Mouse (Mus musculus): ENCODE data around the gene Ago3. TPM values are rescaled to one million over a fixed set of nuclear protein-coding genes. Genes with fewer than 3 reads are reported as not detected.
A peak's percentile ranks its signal among the peaks of the same experiment; 100 is the strongest.

The Ago3 gene
- polyA plus RNA-seq, 1 experiment from 2014 or later = 20.1 TPM

- H3K4me2 ChIP-seq = peak overlapping the region; percentile 85
- H3K4me1 ChIP-seq = peaks cover 36% of the 10 kb centered on the region
- peaks cover 21% of the 10 kb centered on the region for H3K36me3 ChIP-seq
- H3K9me3 ChIP-seq = no peaks in the 10 kb centered on the region
- peak overlapping the region; percentile 83 for H3K4me3 ChIP-seq
- no peak overlapping the region for H3K27ac ChIP-seq
- H3K9ac ChIP-seq = peak overlapping the region; percentile 51; the same call in 1 of the 2 replicates
- 54% methylated on average over 28 of the region's 28 CpGs for WGBS
- H3K27me3 ChIP-seq = peaks cover 13% of the 10 kb centered on the region
- ATAC-seq (ENCODE audit: insufficient number of reproducible peaks, insufficient read depth, low FRiP score, low TSS enrichment, low read depth) = no peak
Measured at GRCm38 (mm10) chr4:126321854-126322511, 107.4 kb downstream of the Ago3 start.

DNA sequence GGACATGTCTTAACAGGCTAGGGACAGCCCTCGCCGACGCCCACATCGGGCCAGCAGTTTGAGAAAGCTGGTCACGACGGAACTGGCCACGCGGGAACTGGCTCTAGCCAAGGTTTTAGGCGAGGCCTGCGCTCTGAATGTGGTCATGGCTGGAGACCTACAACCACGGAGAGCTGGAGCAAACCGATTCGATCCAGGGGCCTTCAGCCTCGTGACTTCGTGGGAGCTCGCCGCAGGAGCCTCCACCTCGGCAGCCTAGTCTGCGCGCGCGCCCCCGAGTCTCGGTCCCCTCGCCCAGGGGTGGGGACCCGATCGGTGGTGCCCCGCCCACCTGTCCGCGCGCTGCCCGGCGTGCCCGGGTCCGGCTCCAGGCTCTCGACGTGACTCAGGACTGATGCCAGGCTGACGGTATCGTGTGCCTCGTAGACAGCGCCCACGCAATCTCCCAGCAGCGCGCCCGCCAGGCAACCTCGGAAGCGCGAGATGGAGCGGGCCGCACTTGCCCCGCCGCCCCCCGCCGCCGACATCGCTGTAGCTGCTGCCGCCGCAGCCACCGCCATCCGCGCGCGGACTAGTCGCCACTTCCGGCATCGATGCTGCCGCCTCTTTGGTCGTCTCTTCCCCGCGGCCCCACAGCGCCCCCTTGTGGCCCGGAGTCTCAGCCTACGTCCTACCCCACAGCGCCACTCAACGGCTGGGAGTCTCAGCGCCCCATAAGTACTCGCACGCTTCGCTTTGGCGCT lies 108.1 kb downstream of the Ago3 start, which contains the start of gene Adprhl2:
TSS of gene Adprhl2 (minus strand) at position 593 of the 743 bp plus-strand sequence.
- peak within 1 kb of the TSS; percentile 71 for H3K27ac ChIP-seq
- ATAC-seq (ENCODE audit: insufficient number of reproducible peaks, insufficient read depth, low FRiP score, low TSS enrichment, low read depth) = peak; percentile 59; the same call in 1 of the 2 replicates
- H3K36me3 ChIP-seq = peaks cover 28% of the 10 kb centered on the region
- peak within 1 kb of the TSS; percentile 85 for H3K4me2 ChIP-seq
- H3K9ac ChIP-seq = peak within 1 kb of the TSS; percentile 91
- peaks cover 38% of the 10 kb centered on the region for H3K4me1 ChIP-seq
- H3K4me3 ChIP-seq = peak within 1 kb of the TSS; percentile 83
- no peaks in the 10 kb centered on the region for H3K9me3 ChIP-seq
- peaks cover 13% of the 10 kb centered on the region for H3K27me3 ChIP-seq
- under 1% methylated on average over 78 of the region's 80 CpGs for WGBS

GRCm38 (mm10) chr4:126319806-126320205 lies 109.5 kb downstream of the Ago3 start:
- 91% methylated on average over 6 of the region's 6 CpGs for WGBS
- H3K27ac ChIP-seq = no peak overlapping the region
- H3K9ac ChIP-seq = no peak overlapping the region
- H3K9me3 ChIP-seq = no peaks in the 10 kb centered on the region
- no peak overlapping the region for H3K4me3 ChIP-seq
- H3K4me2 ChIP-seq = peak overlapping the region; percentile 85; the same call in 1 of the 2 replicates
- H3K4me1 ChIP-seq = peaks cover 42% of the 10 kb centered on the region
- peaks cover 37% of the 10 kb centered on the region for H3K36me3 ChIP-seq
- H3K27me3 ChIP-seq = peaks cover 12% of the 10 kb centered on the region
- ATAC-seq (ENCODE audit: insufficient number of reproducible peaks, insufficient read depth, low FRiP score, low TSS enrichment, low read depth) = no peak

DNA sequence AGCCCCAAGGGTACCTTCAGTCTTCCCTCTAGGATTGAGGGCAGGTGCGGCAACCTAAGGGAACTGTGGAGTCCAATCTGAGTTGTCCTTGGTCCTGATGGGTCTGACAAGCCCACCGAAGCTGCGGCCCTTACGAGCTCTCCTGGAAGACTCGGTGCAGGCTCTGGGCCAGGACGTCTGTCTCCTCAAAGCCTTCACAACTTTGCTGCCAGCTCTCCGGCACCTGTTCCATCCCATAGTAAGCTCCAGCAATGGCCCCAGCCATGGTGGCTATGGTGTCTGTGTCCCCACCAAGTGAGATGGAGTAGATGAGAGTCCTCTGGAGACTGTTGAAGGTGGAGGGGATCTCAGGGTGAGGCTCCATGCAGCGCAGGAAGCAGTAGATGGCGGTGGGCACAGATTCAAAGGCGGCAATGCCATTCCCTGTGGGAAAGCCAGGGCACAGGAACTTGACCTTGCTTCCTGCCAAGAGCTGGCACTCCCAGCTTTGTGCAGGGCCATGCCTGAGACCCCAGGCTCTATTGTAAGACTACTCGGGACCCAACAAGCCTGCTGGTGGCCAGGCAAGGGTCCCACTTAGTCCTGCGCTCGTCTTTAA lies 112.8 kb downstream of the Ago3 start:
- no peak for ATAC-seq (ENCODE audit: insufficient number of reproducible peaks, insufficient read depth, low FRiP score, low TSS enrichment, low read depth)
- H3K4me2 ChIP-seq = no peak overlapping the region
- H3K27me3 ChIP-seq = no peaks in the 10 kb centered on the region
- peaks cover 37% of the 10 kb centered on the region for H3K36me3 ChIP-seq
- H3K27ac ChIP-seq = peak overlapping the region; percentile 62; the same call in 1 of the 2 replicates
- H3K9ac ChIP-seq = no peak overlapping the region
- no peaks in the 10 kb centered on the region for H3K9me3 ChIP-seq
- H3K4me1 ChIP-seq = peaks cover 60% of the 10 kb centered on the region
- 88% methylated on average over 13 of the region's 13 CpGs for WGBS
- no peak overlapping the region for H3K4me3 ChIP-seq

DNA sequence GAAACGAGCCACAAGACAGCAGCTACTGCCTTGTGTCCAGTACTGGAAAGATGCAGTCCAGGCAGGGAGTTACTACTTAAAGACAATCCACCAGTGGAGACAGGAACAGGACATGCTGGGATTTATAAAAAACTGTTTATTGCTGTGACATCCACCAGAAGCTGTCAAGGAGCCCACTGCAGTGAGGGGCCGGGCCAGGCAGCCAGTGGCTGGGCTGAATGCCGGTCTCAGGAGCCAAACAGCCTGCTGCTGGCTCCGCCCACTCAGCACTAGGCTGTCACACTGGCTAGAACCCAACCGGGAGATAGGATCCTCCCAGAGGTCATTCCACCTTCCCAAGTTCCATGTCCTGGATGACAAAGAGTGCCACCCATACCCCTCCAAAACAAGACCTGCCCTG lies 113.4 kb downstream of the Ago3 start:
- WGBS = 43% methylated on average over 5 of the region's 5 CpGs
- no peak for ATAC-seq (ENCODE audit: insufficient number of reproducible peaks, insufficient read depth, low FRiP score, low TSS enrichment, low read depth)
- Histone ChIP-seq H3K9ac (no peak overlapping the region), H3K36me3 (peaks cover 37% of the 10 kb centered on the region), H3K4me1 (peaks cover 65% of the 10 kb centered on the region), H3K4me3 (no peak overlapping the region), H3K27ac (peak overlapping the region; percentile 62), H3K27me3 (no peaks in the 10 kb centered on the region), H3K9me3 (no peaks in the 10 kb centered on the region), H3K4me2 (no peak overlapping the region)

DNA sequence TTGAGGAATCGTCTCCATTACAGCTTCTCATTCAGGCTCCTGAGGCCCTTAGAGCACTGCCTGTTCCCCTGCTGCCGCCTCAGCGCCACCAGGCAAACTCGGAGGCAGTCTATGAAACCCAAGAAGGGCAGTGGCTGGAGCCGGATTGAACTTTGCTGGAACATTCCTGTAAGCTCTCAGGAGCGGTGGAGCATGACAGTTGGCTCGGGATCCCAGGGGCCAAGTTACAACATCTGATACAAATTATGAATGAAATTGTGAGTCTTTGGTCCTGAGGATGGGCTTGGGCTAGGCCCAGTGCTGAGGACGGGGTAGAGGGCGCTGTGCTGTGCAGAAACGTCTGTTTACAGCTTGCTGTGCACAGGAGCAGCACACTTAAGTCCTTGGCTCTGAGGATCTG lies 115.0 kb downstream of the Ago3 start:
- no peak overlapping the region; the same call in 1 of the 2 replicates for H3K9ac ChIP-seq
- peaks cover 42% of the 10 kb centered on the region for H3K36me3 ChIP-seq
- WGBS = 14% methylated on average over 10 of the region's 10 CpGs
- peak overlapping the region; percentile 88 for H3K27ac ChIP-seq
- peaks cover 59% of the 10 kb centered on the region for H3K4me1 ChIP-seq
- peak; percentile 27; the same call in 1 of the 2 replicates for ATAC-seq (ENCODE audit: insufficient number of reproducible peaks, insufficient read depth, low FRiP score, low TSS enrichment, low read depth)
- peak overlapping the region; percentile 33 for H3K4me2 ChIP-seq
- no peaks in the 10 kb centered on the region for H3K9me3 ChIP-seq
- H3K27me3 ChIP-seq = no peaks in the 10 kb centered on the region
- no peak overlapping the region for H3K4me3 ChIP-seq

DNA sequence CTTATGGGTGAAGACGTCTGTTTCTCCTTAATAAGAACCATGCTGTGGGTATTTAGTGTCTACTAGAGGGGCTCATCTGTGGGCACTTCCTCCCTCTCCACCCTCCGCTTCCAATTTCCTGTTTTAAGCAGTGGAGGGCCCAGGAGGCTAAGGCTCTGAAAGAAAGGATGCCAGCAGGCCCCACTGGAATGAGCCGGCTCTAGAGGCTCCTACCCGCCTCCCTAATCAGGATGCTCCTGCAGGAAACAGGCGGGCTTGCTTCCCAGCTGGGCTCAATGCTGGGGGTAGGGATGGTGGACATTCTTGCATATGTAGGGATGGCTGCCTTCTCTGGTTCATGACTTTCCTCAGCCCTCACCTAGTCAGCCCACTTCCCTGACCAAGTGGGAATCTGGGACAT lies 116.2 kb downstream of the Ago3 start:
- 20% methylated on average over 5 of the region's 5 CpGs for WGBS
- Histone ChIP-seq H3K27me3 (no peaks in the 10 kb centered on the region), H3K4me3 (no peak overlapping the region), H3K4me1 (peaks cover 63% of the 10 kb centered on the region), H3K9ac (no peak overlapping the region), H3K27ac (peak overlapping the region; percentile 88), H3K9me3 (no peaks in the 10 kb centered on the region), H3K4me2 (peak overlapping the region; percentile 7; the same call in 1 of the 2 replicates), H3K36me3 (peaks cover 36% of the 10 kb centered on the region)
- ATAC-seq (ENCODE audit: insufficient number of reproducible peaks, insufficient read depth, low FRiP score, low TSS enrichment, low read depth) = 0 out of 2 replicates have a peak, but pooled peaks have one; percentile 17

DNA sequence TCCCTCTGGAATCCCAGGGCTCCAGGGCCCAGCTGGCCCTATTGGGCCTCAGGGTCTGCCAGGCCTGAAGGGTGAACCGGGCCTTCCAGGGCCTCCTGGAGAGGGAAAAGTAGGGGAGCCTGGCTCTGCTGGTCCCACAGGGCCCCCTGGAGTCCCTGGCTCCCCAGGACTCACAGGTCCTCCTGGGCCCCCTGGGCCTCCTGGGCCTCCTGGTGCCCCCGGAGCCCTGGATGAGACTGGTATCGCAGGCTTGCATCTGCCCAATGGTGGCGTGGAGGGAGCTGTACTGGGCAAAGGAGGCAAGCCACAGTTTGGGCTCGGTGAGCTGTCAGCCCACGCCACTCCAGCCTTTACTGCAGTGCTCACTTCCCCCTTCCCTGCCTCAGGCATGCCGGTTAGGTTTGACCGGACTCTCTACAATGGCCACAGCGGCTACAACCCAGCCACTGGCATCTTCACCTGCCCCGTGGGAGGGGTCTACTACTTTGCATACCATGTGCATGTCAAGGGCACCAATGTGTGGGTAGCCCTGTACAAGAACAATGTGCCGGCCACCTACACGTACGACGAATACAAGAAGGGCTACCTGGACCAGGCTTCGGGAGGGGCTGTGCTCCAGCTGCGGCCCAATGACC lies 117.7 kb downstream of the Ago3 start:
- peak overlapping the region; percentile 88; the same call in 1 of the 2 replicates for H3K27ac ChIP-seq
- H3K36me3 ChIP-seq = peaks cover 21% of the 10 kb centered on the region
- H3K4me3 ChIP-seq = no peak overlapping the region
- no peaks in the 10 kb centered on the region for H3K9me3 ChIP-seq
- no peaks in the 10 kb centered on the region for H3K27me3 ChIP-seq
- ATAC-seq (ENCODE audit: insufficient number of reproducible peaks, insufficient read depth, low FRiP score, low TSS enrichment, low read depth) = no peak
- no peak overlapping the region for H3K9ac ChIP-seq
- WGBS = 92% methylated on average over 16 of the region's 16 CpGs
- peaks cover 63% of the 10 kb centered on the region for H3K4me1 ChIP-seq
- no peak overlapping the region for H3K4me2 ChIP-seq

GRCm38 (mm10) chr4:126310344-126310743 lies 119.0 kb downstream of the Ago3 start:
- peaks cover 7% of the 10 kb centered on the region for H3K36me3 ChIP-seq
- no peak overlapping the region for H3K4me3 ChIP-seq
- no peak for ATAC-seq (ENCODE audit: insufficient number of reproducible peaks, insufficient read depth, low FRiP score, low TSS enrichment, low read depth)
- no peak overlapping the region for H3K27ac ChIP-seq
- H3K9me3 ChIP-seq = peaks cover 4% of the 10 kb centered on the region; the same call in 1 of the 2 replicates
- no peak overlapping the region for H3K4me2 ChIP-seq
- no peak overlapping the region for H3K9ac ChIP-seq
- no peaks in the 10 kb centered on the region for H3K27me3 ChIP-seq
- peaks cover 52% of the 10 kb centered on the region for H3K4me1 ChIP-seq
- 70% methylated on average over 7 of the region's 7 CpGs for WGBS

DNA sequence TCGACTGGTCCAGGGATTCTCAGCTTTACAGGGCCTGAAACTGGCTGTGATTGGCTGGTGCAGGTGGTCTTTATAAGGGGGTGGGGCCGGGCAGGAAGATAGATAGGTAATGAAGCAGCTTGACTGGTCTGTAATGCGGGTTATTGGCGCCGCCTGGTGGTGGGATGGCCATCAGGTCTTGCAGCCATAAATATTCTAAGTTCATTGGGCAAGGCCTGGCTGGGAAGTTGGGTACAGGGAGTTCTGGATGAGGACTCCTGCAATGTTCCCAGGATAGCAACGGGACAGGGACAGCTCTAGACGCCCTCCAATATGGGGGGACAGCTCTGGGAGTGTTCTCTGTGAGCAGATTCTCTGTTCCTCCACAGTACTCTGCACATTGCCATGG lies 119.4 kb downstream of the Ago3 start:
- Histone ChIP-seq H3K4me2 (peak overlapping the region; percentile 52), H3K4me1 (peaks cover 49% of the 10 kb centered on the region), H3K9ac (0 out of 2 replicates have a peak overlapping the region, but pooled peaks have one; percentile 40), H3K9me3 (peaks cover 4% of the 10 kb centered on the region; the same call in 1 of the 2 replicates), H3K4me3 (peak overlapping the region; percentile 18; the same call in 1 of the 2 replicates), H3K27ac (no peak overlapping the region), H3K36me3 (peaks cover 7% of the 10 kb centered on the region; the same call in 1 of the 2 replicates), H3K27me3 (no peaks in the 10 kb centered on the region)
- 1% methylated on average over 7 of the region's 7 CpGs for WGBS
- ATAC-seq (ENCODE audit: insufficient number of reproducible peaks, insufficient read depth, low FRiP score, low TSS enrichment, low read depth) = peak; percentile 48; the same call in 1 of the 2 replicates

Measured in embryonic facial prominence, embryonic 13.5 days (tissue).